Mouse (Mus musculus) heart, postnatal 0 days (tissue): ENCODE results near the gene Enpp1.

Experiments
- CTCF ChIP-seq: IDR thresholded peaks from 2 replicates; pipeline ENCODE4 v1.5.1; 2016; ENCODE audit warnings: antibody characterized with exemption, control low read depth, low read depth
- EP300 ChIP-seq: IDR thresholded peaks from 2 replicates; pipeline ENCODE4 v1.6.1; 2016; ENCODE audit warnings: antibody characterized with exemption, low read depth

DNA sequence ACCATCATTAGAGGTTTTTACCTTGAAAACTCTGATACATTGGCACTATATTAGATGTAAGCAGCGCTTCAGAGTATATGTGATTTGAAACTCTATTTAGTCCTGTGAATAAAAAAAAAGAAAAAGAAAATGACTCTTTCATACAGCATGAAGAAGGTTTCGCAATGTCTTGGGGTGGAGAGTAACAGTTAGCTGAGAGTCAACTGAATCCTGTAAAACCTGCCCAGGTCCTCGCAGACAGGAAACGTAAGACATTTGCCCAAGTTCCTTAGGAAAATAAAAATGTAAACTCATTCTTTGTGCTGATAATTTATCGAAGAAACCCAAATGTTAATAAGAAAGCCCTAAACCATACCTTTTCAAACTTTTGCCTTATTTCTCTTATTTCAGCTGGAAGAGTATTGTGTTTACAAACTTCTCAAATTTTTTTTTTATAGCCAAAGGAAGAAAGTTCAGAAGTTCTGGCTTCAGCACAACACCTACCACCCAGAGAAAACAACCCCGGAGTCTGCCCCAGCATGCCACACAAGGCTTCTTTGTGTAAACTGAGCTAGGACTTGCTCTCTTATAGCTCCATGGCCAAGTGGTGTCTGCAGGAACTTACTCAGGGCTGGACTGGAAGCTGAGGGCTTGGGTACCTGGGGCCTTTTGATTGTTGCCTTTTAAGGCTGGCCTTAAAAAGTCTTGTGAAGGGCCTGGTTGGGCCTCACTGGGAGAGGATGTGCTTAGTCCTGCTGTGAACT, 63.8 kb downstream of the Enpp1 start:
- no peak for TF ChIP-seq EP300
- TF ChIP-seq CTCF, result no peak
